Mouse (Mus musculus): ENCODE data around the gene Hmgn2. TPM values are rescaled to one million over a fixed set of nuclear protein-coding genes. Genes with fewer than 3 reads are reported as not detected.
A peak's percentile ranks its signal among the peaks of the same experiment; 100 is the strongest.

Gene Hmgn2
- total and polyA plus RNA-seq, 3 experiments = 125 to 230 (median 186) TPM

DNA sequence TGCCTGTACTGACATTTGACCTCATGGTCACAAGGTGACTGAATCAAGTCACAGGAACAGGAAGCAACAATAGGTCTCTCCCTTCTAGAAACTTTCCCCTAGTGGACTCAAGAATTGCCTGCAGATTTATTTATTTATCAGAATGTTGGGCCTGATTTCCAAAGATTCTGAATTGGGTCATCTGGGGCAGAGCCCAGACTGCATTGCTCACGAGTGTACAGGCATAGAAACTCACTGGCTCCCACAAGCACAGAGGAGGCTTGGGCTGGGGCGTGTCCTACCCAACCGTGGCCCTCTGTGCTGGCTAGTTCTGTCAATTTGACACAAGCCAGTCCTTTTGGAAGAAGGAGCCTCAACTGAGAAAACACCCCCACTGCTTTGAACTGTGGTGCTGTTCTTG lies 26.9 kb downstream of the Hmgn2 start:
- no peak overlapping the region for H3K4me3 ChIP-seq (ENCODE audit: control insufficient read depth in 1 of 2, insufficient read depth in 1 of 2, low read depth in 2 of 2, low read length in 2 of 2)
- no peaks in the 10 kb centered on the region; a peak in 1 of 4 replicates for H3K36me3 ChIP-seq (ENCODE audit: control insufficient read depth in 1 of 2, insufficient read depth in 2 of 2, low read length in 2 of 2)
- H3K27ac ChIP-seq (ENCODE audit: control insufficient read depth, low read depth, low read length) = no peak overlapping the region
- no peaks in the 10 kb centered on the region for H3K27me3 ChIP-seq (ENCODE audit: control insufficient read depth in 1 of 2, insufficient read depth in 2 of 2, low read length in 2 of 2)
- no peak for DNase-seq (ENCODE audit: low read depth, low spot score)
- no peaks in the 10 kb centered on the region for H3K9me3 ChIP-seq (replicated peaks; ENCODE audit: insufficient read depth, low read length)
- H3K4me1 ChIP-seq (ENCODE audit: control insufficient read depth in 1 of 2, insufficient read depth in 2 of 2, low read length in 2 of 2) = peaks cover 0 to 9% of the 10 kb centered on the region in 2 experiments; a peak in 1 of 4 replicates
- no peak for TF ChIP-seq TAL1 (IDR thresholded peaks at IDR 0.05; ENCODE audit: low read length)
- no peak for TF ChIP-seq ETS1 (IDR thresholded peaks at IDR 0.05; ENCODE audit: low read depth, low read length)
- no peak for TF ChIP-seq MAX (IDR thresholded peaks at IDR 0.05; ENCODE audit: low read length)
- no peak for TF ChIP-seq MEF2A (IDR thresholded peaks at IDR 0.05; ENCODE audit: extremely low read depth, insufficient replicate concordance, low read depth, low read length, poor library complexity, severe bottlenecking)
- no peak for TF ChIP-seq E2F4 (IDR thresholded peaks at IDR 0.05; ENCODE audit: borderline replicate concordance, low read depth, low read length)
- no peaks in the 10 kb centered on the region for H3K79me2 ChIP-seq (ENCODE audit: control insufficient read depth, insufficient read depth, low read length, poor library complexity)
- H3K9ac ChIP-seq (ENCODE audit: control insufficient read depth, low read depth, low read length, poor library complexity, severe bottlenecking) = no peak overlapping the region

DNA sequence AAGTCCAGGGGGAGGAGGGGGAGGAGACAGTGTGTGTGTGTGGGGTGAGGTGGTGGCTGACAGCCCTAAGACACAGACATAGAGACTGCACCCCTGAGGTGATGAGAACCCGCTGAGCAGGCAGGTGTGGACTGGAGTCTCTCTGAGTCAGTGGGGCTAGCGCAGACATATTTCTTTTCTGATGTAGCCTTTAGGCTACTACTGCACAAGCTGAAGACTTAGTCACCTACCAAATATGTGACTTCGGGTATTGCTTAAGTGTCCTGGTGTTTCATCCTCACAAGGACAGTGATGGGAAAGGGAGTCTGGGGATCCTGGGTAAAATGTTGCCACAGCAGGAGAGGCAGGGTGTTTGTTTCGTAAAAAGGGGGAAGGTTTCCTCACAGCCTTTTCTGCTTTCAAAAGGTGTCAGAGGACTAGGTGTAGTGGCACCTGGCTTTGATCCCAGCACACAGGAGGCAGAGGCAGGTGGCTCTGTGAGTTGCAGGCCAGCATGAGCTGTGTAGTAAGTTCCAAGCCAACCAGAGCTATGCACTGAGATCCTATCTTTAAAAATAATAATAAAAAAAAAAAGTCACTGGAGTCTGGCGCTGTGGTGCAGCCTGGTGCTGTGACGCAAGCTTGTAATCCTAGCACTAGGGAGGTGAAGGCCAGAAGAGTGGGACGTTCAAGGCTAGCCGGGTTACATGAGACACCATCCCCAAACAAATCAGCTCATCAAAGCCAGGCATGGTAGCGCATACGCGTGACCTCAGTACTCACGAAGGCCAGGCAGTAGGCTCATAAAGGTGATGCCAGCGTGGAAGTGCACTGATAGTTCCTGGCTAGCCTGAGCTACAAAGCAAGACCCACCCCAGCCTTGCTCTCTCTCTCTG lies 27.8 kb downstream of the Hmgn2 start:
- H3K27me3 ChIP-seq (ENCODE audit: control insufficient read depth in 1 of 2, insufficient read depth in 2 of 2, low read length in 2 of 2) = no peaks in the 10 kb centered on the region
- H3K4me3 ChIP-seq (ENCODE audit: control insufficient read depth in 1 of 2, insufficient read depth in 1 of 2, low read depth in 2 of 2, low read length in 2 of 2) = no peak overlapping the region
- DNase-seq (ENCODE audit: low read depth, low spot score) = no peak
- no peak overlapping the region for H3K9ac ChIP-seq (ENCODE audit: control insufficient read depth, low read depth, low read length, poor library complexity, severe bottlenecking)
- peaks cover 0 to 9% of the 10 kb centered on the region in 2 experiments; a peak in 2 of 4 replicates for H3K4me1 ChIP-seq (ENCODE audit: control insufficient read depth in 1 of 2, insufficient read depth in 2 of 2, low read length in 2 of 2)
- H3K79me2 ChIP-seq (ENCODE audit: control insufficient read depth, insufficient read depth, low read length, poor library complexity) = no peaks in the 10 kb centered on the region
- TF ChIP-seq MXI1 (IDR thresholded peaks at IDR 0.05; ENCODE audit: low read depth, low read length) = no peak
- no peak for TF ChIP-seq RCOR1 (IDR thresholded peaks at IDR 0.05; ENCODE audit: low read depth, low read length)
- H3K36me3 ChIP-seq (ENCODE audit: control insufficient read depth in 1 of 2, insufficient read depth in 2 of 2, low read length in 2 of 2) = no peaks in the 10 kb centered on the region; a peak in 1 of 4 replicates
- no peak overlapping the region for H3K27ac ChIP-seq (ENCODE audit: control insufficient read depth, low read depth, low read length)
- H3K9me3 ChIP-seq (replicated peaks; ENCODE audit: insufficient read depth, low read length) = no peaks in the 10 kb centered on the region

DNA sequence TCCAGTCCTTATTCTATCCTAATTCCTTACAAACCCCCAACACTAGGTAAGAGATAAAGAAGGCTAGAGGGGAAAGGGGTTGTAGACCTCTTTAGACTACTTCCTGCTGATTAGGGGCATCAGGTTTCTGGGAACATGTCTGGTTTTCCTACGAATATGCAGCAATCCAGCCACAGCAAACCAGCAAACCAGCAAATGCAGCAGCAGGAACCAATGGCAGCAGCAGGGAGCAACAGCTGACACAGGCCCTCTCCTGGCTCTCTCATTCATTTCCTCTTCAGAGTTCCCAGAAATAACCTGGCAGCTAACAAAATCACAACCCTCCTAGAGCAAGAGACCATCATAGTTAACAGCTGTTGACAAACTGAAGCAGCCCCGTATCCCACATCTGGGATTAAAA lies 30.4 kb downstream of the Hmgn2 start:
- Histone ChIP-seq H3K9me3 (replicated peaks; ENCODE audit: insufficient read depth, low read length) (no peaks in the 10 kb centered on the region), H3K27me3 (ENCODE audit: control insufficient read depth in 1 of 2, insufficient read depth in 2 of 2, low read length in 2 of 2) (no peaks in the 10 kb centered on the region), H3K79me2 (ENCODE audit: control insufficient read depth, insufficient read depth, low read length, poor library complexity) (no peaks in the 10 kb centered on the region), H3K4me1 (ENCODE audit: control insufficient read depth in 1 of 2, insufficient read depth in 2 of 2, low read length in 2 of 2) (peaks cover 0 to 13% of the 10 kb centered on the region in 2 experiments; a peak in 2 of 4 replicates), H3K36me3 (ENCODE audit: control insufficient read depth in 1 of 2, insufficient read depth in 2 of 2, low read length in 2 of 2) (no peaks in the 10 kb centered on the region; a peak in 1 of 4 replicates), H3K27ac (ENCODE audit: control insufficient read depth, low read depth, low read length) (no peak overlapping the region), H3K9ac (ENCODE audit: control insufficient read depth, low read depth, low read length, poor library complexity, severe bottlenecking) (no peak overlapping the region), H3K4me3 (ENCODE audit: control insufficient read depth in 1 of 2, insufficient read depth in 1 of 2, low read depth in 2 of 2, low read length in 2 of 2) (no peak overlapping the region)
- TF ChIP-seq NELFE (IDR thresholded peaks at IDR 0.05; ENCODE audit: low read depth, low read length) (no peak), CTCF (IDR thresholded peaks at IDR 0.05 in 2 of 3, conservative IDR thresholded peaks at IDR 0.05 in 1 of 3; ENCODE audit: control insufficient read depth in 1 of 3, insufficient read depth in 1 of 3, low read depth in 2 of 3, low read length in 3 of 3, poor library complexity in 1 of 3, severe bottlenecking in 1 of 3) (no peak), EP300 (IDR thresholded peaks at IDR 0.05; ENCODE audit: low read depth in 1 of 2, low read length in 2 of 2) (peak; percentile 15 to 48; a peak in 2 of 4 replicates), HCFC1 (IDR thresholded peaks at IDR 0.05; ENCODE audit: low read depth, low read length) (no peak), USF2 (IDR thresholded peaks at IDR 0.05; ENCODE audit: borderline replicate concordance in 1 of 2, insufficient read depth in 1 of 2, low read depth in 1 of 2, low read length in 2 of 2) (no peak), MYB (IDR thresholded peaks at IDR 0.05; ENCODE audit: low read depth, low read length) (no peak), TCF12 (IDR thresholded peaks at IDR 0.05; ENCODE audit: low read depth, low read length) (0 out of 2 replicates have a peak, but pooled peaks have one; percentile 8), USF1 (IDR thresholded peaks at IDR 0.05; ENCODE audit: low read depth, low read length) (0 out of 2 replicates have a peak, but pooled peaks have one; percentile 18), ETS1 (IDR thresholded peaks at IDR 0.05; ENCODE audit: low read depth, low read length) (0 out of 2 replicates have a peak, but pooled peaks have one; percentile 13), ZKSCAN1 (IDR thresholded peaks at IDR 0.05; ENCODE audit: low read depth, low read length) (no peak), KAT2A (conservative IDR thresholded peaks at IDR 0.05; ENCODE audit: low read depth, low read length) (no peak), SIN3A (IDR thresholded peaks at IDR 0.05; ENCODE audit: low read length) (no peak), TBP (IDR thresholded peaks at IDR 0.05; ENCODE audit: low read depth, low read length) (no peak), JUND (IDR thresholded peaks at IDR 0.05; ENCODE audit: low read depth, low read length) (no peak), ZC3H11A (IDR thresholded peaks at IDR 0.05; ENCODE audit: low read depth, low read length) (no peak)
- DNase-seq (ENCODE audit: low read depth, low spot score) = peak; percentile 51
